In the genomic region with DNA sequence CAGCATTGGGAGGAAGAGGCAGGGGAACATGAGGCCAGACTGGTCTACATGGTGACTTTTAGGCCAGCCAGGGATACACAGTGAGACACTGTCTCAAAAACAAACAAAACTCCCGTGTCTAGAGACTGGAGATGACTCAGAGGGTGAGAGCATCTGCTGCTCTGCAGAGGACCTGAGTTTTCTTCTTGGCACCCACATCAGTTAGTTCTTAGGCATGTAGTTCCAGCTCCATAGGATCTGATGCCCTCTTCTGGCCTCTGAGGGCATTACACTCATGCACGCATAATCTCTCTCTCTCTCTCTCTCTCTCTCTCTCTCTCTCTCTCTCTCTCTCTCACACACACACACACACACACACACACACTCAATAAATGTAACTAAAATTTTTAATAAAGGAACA, we compare ENCODE assay signal across 10 mouse cellular contexts. TPM values are rescaled to one million over a fixed set of nuclear protein-coding genes. Genes with fewer than 3 reads are reported as not detected.
DNase-seq lines count a peak whose midpoint lies in the region; ATAC-seq lines count a peak whose summit lies in the region.
"Had no signal": no experiment of that assay in that cellular context is flagged by ENCODE, and none has a peak within 500 bp of the region (broad histone marks: within the 10 kb centered on the region; RNA-seq: fewer than 3 reads in every experiment).

No protein-coding gene starts in this region.

- H3K27ac ChIP-seq in forebrain, embryonic 12.5 days: no peak overlapping the region
- H3K27ac ChIP-seq: stomach, embryonic 15.5 days had no signal

- 76% methylated on average over 2 of the region's 2 CpGs for WGBS in forebrain, embryonic 12.5 days

- H3K9me3 ChIP-seq in forebrain, embryonic 12.5 days: no peaks in the 10 kb centered on the region
- H3K9me3 ChIP-seq: stomach, embryonic 15.5 days had no signal

- H3K27me3 ChIP-seq in forebrain, embryonic 12.5 days: no peaks in the 10 kb centered on the region
- H3K27me3 ChIP-seq: stomach, embryonic 15.5 days had no signal

- no peak overlapping the region for H3K9ac ChIP-seq in forebrain, embryonic 12.5 days
- H3K9ac ChIP-seq: stomach, embryonic 15.5 days had no signal

- H3K4me2 ChIP-seq in forebrain, embryonic 12.5 days: no peak overlapping the region
- H3K4me2 ChIP-seq: stomach, embryonic 15.5 days had no signal

- DNase-seq in adrenal gland, postnatal 14 days: peak; percentile 37
- DNase-seq in adrenal gland, adult 18-20 months (ENCODE audit: low spot score in 2 of 2): no peak
- peak; percentile 7 for DNase-seq in layer of hippocampus, adult 11-12 months (ENCODE audit: low spot score)
- DNase-seq in layer of hippocampus, postnatal 36 days: no peak
- peak; percentile 21 to 22 for DNase-seq in B cell, adult 2 months
- DNase-seq in embryo, embryonic 11 days: peak; percentile 8

- H3K4me1 ChIP-seq in forebrain, embryonic 12.5 days: no peaks in the 10 kb centered on the region
- H3K4me1 ChIP-seq: stomach, embryonic 15.5 days had no signal

- ATAC-seq in forebrain, embryonic 12.5 days (ENCODE audit: low FRiP score): no peak
- no peak for ATAC-seq in erythroblast, adult 5-6 weeks (replicated peaks; ENCODE audit: low FRiP score, poor library complexity, severe bottlenecking)

- H3K4me3 ChIP-seq in forebrain, embryonic 12.5 days (replicated peaks): no peak overlapping the region
- H3K4me3 ChIP-seq: stomach, embryonic 15.5 days had no signal

- H3K36me3 ChIP-seq in forebrain, embryonic 12.5 days (replicated peaks): no peaks in the 10 kb centered on the region
- H3K36me3 ChIP-seq: stomach, embryonic 15.5 days had no signal

RNA-seq across cellular contexts. Expression of gene S100z, which starts 7.6 kb away (rescaled TPM):
- not detected in 2 replicates for total RNA-seq in adrenal gland, postnatal 14 days (2021)
- total RNA-seq in adrenal gland, adult 18-20 months (2021): not detected
- not detected for total RNA-seq in layer of hippocampus, postnatal 36 days (2021)
- polyA plus RNA-seq in forebrain, embryonic 12.5 days (2016; fragmentation: Nextera tagmentation; extraction: Ambion mirVana): 1.7 and 5.0 TPM in 2 replicates
- total RNA-seq in erythroblast, adult 5-6 weeks (2015; ENCODE audit: low replicate concordance): not detected in 2 replicates
- total RNA-seq in erythroblast, adult 5-6 weeks (2017; ENCODE audit: low replicate concordance): not detected in 2 replicates
- total RNA-seq: layer of hippocampus, adult 18-20 months had no signal
- polyA plus RNA-seq: stomach, embryonic 15.5 days had no signal

RNA-seq across cellular contexts. Expression of gene Crhbp, which starts 26.2 kb away (rescaled TPM):
- total RNA-seq in adrenal gland, postnatal 14 days (2021): 0.23 TPM in 1 of 2 replicates, not detected in the other
- total RNA-seq in adrenal gland, adult 18-20 months (2021): under 1 TPM in 1 of 2 experiments, not detected in 1; 0.29 TPM
- total RNA-seq in layer of hippocampus, postnatal 36 days (2021): 10 to 100 TPM; 18.8 to 24.6 TPM
- 0.41 and 0.65 TPM in 2 replicates for polyA plus RNA-seq in forebrain, embryonic 12.5 days (2016; fragmentation: Nextera tagmentation; extraction: Ambion mirVana)
- not detected in 2 replicates for total RNA-seq in erythroblast, adult 5-6 weeks (2015; ENCODE audit: low replicate concordance)
- not detected in 2 replicates for total RNA-seq in erythroblast, adult 5-6 weeks (2017; ENCODE audit: low replicate concordance)

RNA-seq across cellular contexts. Expression of gene F2rl1, which starts 54.1 kb away (rescaled TPM):
- total RNA-seq in adrenal gland, postnatal 14 days (2021): 0.22 and 1.2 TPM in 2 replicates
- under 1 TPM; 0.10 to 0.45 TPM for total RNA-seq in adrenal gland, adult 18-20 months (2021)
- total RNA-seq in layer of hippocampus, postnatal 36 days (2021): under 1 TPM in 1 of 2 experiments, not detected in 1; 0.30 TPM
- 0.32 and 0.33 TPM in 2 replicates for polyA plus RNA-seq in forebrain, embryonic 12.5 days (2016; fragmentation: Nextera tagmentation; extraction: Ambion mirVana)
- total RNA-seq in erythroblast, adult 5-6 weeks (2015; ENCODE audit: low replicate concordance): not detected in 2 replicates
- total RNA-seq in erythroblast, adult 5-6 weeks (2017; ENCODE audit: low replicate concordance): 0.42 TPM in 1 of 2 replicates, not detected in the other

Comparison
In these comparisons a context has a peak if more than half of its experiments do, and no peak if none do; other contexts are left out.
1. DNase-seq: peak in adrenal gland, postnatal 14 days (single experiment), layer of hippocampus, adult 11-12 months (single experiment), B cell, adult 2 months (2 of 2) and embryo, embryonic 11 days (single experiment); none in adrenal gland, adult 18-20 months (0 of 2) and layer of hippocampus, postnatal 36 days (0 of 2).
2. RNA of gene Crhbp, which starts 26.2 kb away (total RNA-seq): 18.8 to 24.6 TPM in layer of hippocampus, postnatal 36 days; 0.29 TPM in adrenal gland, adult 18-20 months, 0.23 TPM in adrenal gland, postnatal 14 days and not detected in erythroblast, adult 5-6 weeks; every median in the first group is over 10 times any median in the second.